8 mouse cellular contexts compared by ENCODE assay signal in the genomic region with DNA sequence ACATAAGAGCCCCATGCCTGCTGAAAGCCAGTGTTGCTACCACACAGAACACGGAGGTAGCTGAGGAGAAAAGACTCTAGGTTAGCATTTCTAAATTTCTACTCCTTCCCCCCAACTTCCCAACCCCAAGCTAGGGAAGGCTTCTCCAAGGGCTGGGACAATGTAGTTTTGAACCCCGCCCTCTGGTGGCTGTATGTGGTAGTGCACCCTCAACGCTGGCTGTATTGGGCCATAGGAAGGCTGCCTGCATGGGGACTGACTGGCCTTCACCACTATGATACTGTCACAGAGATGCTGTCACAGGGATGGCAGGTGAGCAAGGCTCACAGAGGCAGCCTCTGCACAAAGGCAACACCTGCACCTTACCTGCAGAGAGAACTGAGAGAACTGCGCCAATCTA. TPM values are rescaled to one million over a fixed set of nuclear protein-coding genes. Genes with fewer than 3 reads are reported as not detected.
DNase-seq lines count a peak whose midpoint lies in the region; ATAC-seq and TF ChIP-seq lines count a peak whose summit lies in the region.

No protein-coding gene starts in this region.

- no peaks in the 10 kb centered on the region for H3K9me3 ChIP-seq in forebrain, postnatal 0 days (ENCODE audit: low read length)
- no peaks in the 10 kb centered on the region for H3K9me3 ChIP-seq in hindbrain, embryonic 10.5 days
- no peaks in the 10 kb centered on the region for H3K9me3 ChIP-seq in lung, embryonic 14.5 days (ENCODE audit: low read depth, low read length)

- no peaks in the 10 kb centered on the region for H3K36me3 ChIP-seq in forebrain, postnatal 0 days (ENCODE audit: insufficient read depth)
- no peaks in the 10 kb centered on the region for H3K36me3 ChIP-seq in hindbrain, embryonic 10.5 days
- H3K36me3 ChIP-seq in lung, embryonic 14.5 days (ENCODE audit: insufficient read depth) = no peaks in the 10 kb centered on the region

- no peak overlapping the region for H3K4me3 ChIP-seq in cerebellum, adult 2 months (replicated peaks; ENCODE audit: insufficient read depth, low read depth, low read length)
- no peak overlapping the region for H3K4me3 ChIP-seq in forebrain, postnatal 0 days (ENCODE audit: low read depth, low read length)
- H3K4me3 ChIP-seq in hindbrain, embryonic 10.5 days = no peak overlapping the region
- H3K4me3 ChIP-seq in lung, embryonic 14.5 days (ENCODE audit: low read depth, low read length) = no peak overlapping the region

- H3K27ac ChIP-seq in cerebellum, adult 2 months (ENCODE audit: insufficient read depth, low read length) = peak overlapping the region; percentile 9
- no peak overlapping the region for H3K27ac ChIP-seq in forebrain, postnatal 0 days (ENCODE audit: low read depth, low read length)
- H3K27ac ChIP-seq in hindbrain, embryonic 10.5 days = no peak overlapping the region
- no peak overlapping the region for H3K27ac ChIP-seq in lung, embryonic 14.5 days (ENCODE audit: low read depth)

- peak; percentile 94 for TF ChIP-seq CTCF in cerebellum, adult 2 months (IDR thresholded peaks at IDR 0.05; ENCODE audit: borderline replicate concordance, insufficient read depth, low read depth, low read length)
- peak; percentile 97 for TF ChIP-seq CTCF in forebrain, postnatal 0 days (IDR thresholded peaks at IDR 0.05; ENCODE audit: low read depth)
- peak; percentile 99 for TF ChIP-seq CTCF in lung, embryonic 14.5 days (IDR thresholded peaks at IDR 0.05; ENCODE audit: low read depth)

- H3K4me2 ChIP-seq in forebrain, postnatal 0 days (ENCODE audit: low read depth) = no peak overlapping the region
- no peak overlapping the region for H3K4me2 ChIP-seq in lung, embryonic 14.5 days

- H3K4me1 ChIP-seq in cerebellum, adult 2 months (ENCODE audit: control insufficient read depth, insufficient read depth, low read length) = peaks cover 29% of the 10 kb centered on the region
- no peaks in the 10 kb centered on the region for H3K4me1 ChIP-seq in forebrain, postnatal 0 days (ENCODE audit: insufficient read depth)
- H3K4me1 ChIP-seq in hindbrain, embryonic 10.5 days (replicated peaks) = peaks cover 39% of the 10 kb centered on the region
- peaks cover 6% of the 10 kb centered on the region; the same call in 1 of the 2 replicates for H3K4me1 ChIP-seq in lung, embryonic 14.5 days (ENCODE audit: insufficient read depth)

- WGBS in cerebellum, adult 2 months = 22% methylated on average over 4 of the region's 4 CpGs
- WGBS in forebrain, postnatal 0 days = 29% methylated on average over 4 of the region's 4 CpGs
- 28% methylated on average over 4 of the region's 4 CpGs for WGBS in hindbrain, embryonic 10.5 days
- WGBS in lung, embryonic 14.5 days = 25% methylated on average over 4 of the region's 4 CpGs

- peak; percentile 85 for ATAC-seq in forebrain, postnatal 0 days
- ATAC-seq in lung, embryonic 14.5 days (ENCODE audit: insufficient read depth) = peak; percentile 69

- no peak overlapping the region for H3K9ac ChIP-seq in forebrain, postnatal 0 days
- H3K9ac ChIP-seq in lung, embryonic 14.5 days = no peak overlapping the region

- TF ChIP-seq POLR2A in cerebellum, adult 2 months (IDR thresholded peaks at IDR 0.05; ENCODE audit: borderline replicate concordance, insufficient read depth, low read length) = no peak

- H3K27me3 ChIP-seq in cerebellum, adult 2 months (ENCODE audit: control insufficient read depth, insufficient read depth, low read length) = no peaks in the 10 kb centered on the region
- no peaks in the 10 kb centered on the region for H3K27me3 ChIP-seq in forebrain, postnatal 0 days (ENCODE audit: insufficient read depth, low read length)
- peaks cover 12% of the 10 kb centered on the region; the same call in 1 of the 2 replicates for H3K27me3 ChIP-seq in hindbrain, embryonic 10.5 days (ENCODE audit: insufficient read depth, poor library complexity, severe bottlenecking)
- H3K27me3 ChIP-seq in lung, embryonic 14.5 days (ENCODE audit: insufficient read depth, low read length) = no peaks in the 10 kb centered on the region

- peak; percentile 94 for DNase-seq in MN1 (ENCODE audit: low spot score)
- peak; percentile 79 to 89 for DNase-seq in cerebellum, adult 2 months
- DNase-seq in forebrain, postnatal 0 days = peak; percentile 87
- peak; percentile 87 for DNase-seq in hindbrain, embryonic 10.5 days (ENCODE audit: low spot score)
- DNase-seq in layer of hippocampus, adult 8-10 months (ENCODE audit: low spot score in 2 of 2) = peak; percentile 67 to 88
- DNase-seq in lung, embryonic 14.5 days = peak; percentile 93
- DNase-seq in ovary, postnatal 36 days (ENCODE audit: low spot score) = peak; percentile 81
- peak; percentile 51 to 78 for DNase-seq in thymus, postnatal 10 days (ENCODE audit: low spot score in 2 of 2)

RNA-seq across cellular contexts. Expression of gene Zdhhc7, which starts 29.6 kb away (rescaled TPM):
- polyA plus RNA-seq in cerebellum, adult 2 months (2012; rRNA removed) = 34.7 and 39.3 TPM in 2 replicates
- 24.8 and 37.6 TPM in 2 replicates for total RNA-seq in forebrain, postnatal 0 days (2014; rRNA removed)
- 19.2 and 25.3 TPM in 2 replicates for polyA plus RNA-seq in forebrain, postnatal 0 days (2015; fragmentation: Nextera tagmentation; extraction: Ambion mirVana)
- 34.1 and 38.7 TPM in 2 replicates for polyA plus RNA-seq in hindbrain, embryonic 10.5 days (2016; fragmentation: Nextera tagmentation; extraction: Ambion mirVana)
- total RNA-seq in layer of hippocampus, adult 8-10 months (2022) = 10 to 100 TPM; 28.4 to 37.8 (median 32.3) TPM
- 33.9 and 37.5 TPM in 2 replicates for polyA plus RNA-seq in lung, embryonic 14.5 days (2014; fragmentation: Nextera tagmentation; extraction: Ambion mirVana)

RNA-seq across cellular contexts. Expression of gene 6430548M08Rik, which starts 42.3 kb away (rescaled TPM):
- polyA plus RNA-seq in cerebellum, adult 2 months (2012; rRNA removed) = 175 and 188 TPM in 2 replicates
- 49.0 and 59.6 TPM in 2 replicates for total RNA-seq in forebrain, postnatal 0 days (2014; rRNA removed)
- 27.8 and 32.7 TPM in 2 replicates for polyA plus RNA-seq in forebrain, postnatal 0 days (2015; fragmentation: Nextera tagmentation; extraction: Ambion mirVana)
- polyA plus RNA-seq in hindbrain, embryonic 10.5 days (2016; fragmentation: Nextera tagmentation; extraction: Ambion mirVana) = 5.2 and 12.5 TPM in 2 replicates
- total RNA-seq in layer of hippocampus, adult 8-10 months (2022) = 100 to 1,000 TPM; 152 to 193 (median 182) TPM
- polyA plus RNA-seq in lung, embryonic 14.5 days (2014; fragmentation: Nextera tagmentation; extraction: Ambion mirVana) = 7.1 and 8.0 TPM in 2 replicates
